In the genomic region with DNA sequence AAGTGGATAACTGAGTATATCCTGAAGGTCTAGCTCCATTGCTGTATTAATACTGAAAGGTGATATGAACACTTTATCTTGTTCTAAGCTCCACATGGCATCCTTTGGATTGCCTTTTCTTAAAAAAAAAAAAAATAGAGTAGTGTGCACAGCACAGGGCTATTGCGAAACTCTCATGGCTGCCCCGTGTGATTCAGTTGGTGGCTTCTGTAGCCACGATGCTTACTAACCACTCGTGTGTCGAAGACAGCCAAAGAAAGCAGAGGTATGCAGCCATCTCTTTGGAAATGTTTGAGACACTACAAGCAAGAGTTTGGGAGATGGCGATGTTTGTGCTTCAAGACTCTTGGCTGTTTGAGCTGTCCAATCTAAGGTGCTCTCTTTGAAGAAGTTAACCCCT, we compare ENCODE assay signal across 25 mouse cellular contexts. TPM values are rescaled to one million over a fixed set of nuclear protein-coding genes. Genes with fewer than 3 reads are reported as not detected.
A peak's percentile ranks its signal among the peaks of the same experiment; 100 is the strongest.
DNase-seq lines count a peak whose midpoint lies in the region; ATAC-seq and TF ChIP-seq lines count a peak whose summit lies in the region.
"Had no signal": no experiment of that assay in that cellular context is flagged by ENCODE, and none has a peak within 500 bp of the region (broad histone marks: within the 10 kb centered on the region; RNA-seq: fewer than 3 reads in every experiment).

No protein-coding gene starts in this region.

- no peak overlapping the region for H3K9ac ChIP-seq in liver, embryonic 11.5 days (ENCODE audit: low read depth, low read length)
- H3K9ac ChIP-seq: embryonic facial prominence, embryonic 15.5 days; forebrain, embryonic 12.5 days; heart, embryonic 12.5 days; hindbrain, embryonic 15.5 days had no signal

- no peaks in the 10 kb centered on the region for H3K9me3 ChIP-seq in liver, embryonic 11.5 days (ENCODE audit: control insufficient read depth, low read length)
- H3K9me3 ChIP-seq: embryonic facial prominence, embryonic 15.5 days; forebrain, embryonic 12.5 days; G1E; heart, embryonic 12.5 days; hindbrain, embryonic 15.5 days had no signal

- no peak for TF ChIP-seq CTCF in embryonic fibroblast, embryonic 13.5 days (IDR thresholded peaks at IDR 0.05; ENCODE audit: borderline replicate concordance, insufficient read depth, low read length)

- peak; percentile 26; the same call in 1 of the 2 replicates for ATAC-seq in liver, embryonic 11.5 days (replicated peaks; ENCODE audit: low FRiP score)
- ATAC-seq in megakaryocyte-erythroid progenitor cell, adult 5-6 weeks (replicated peaks; ENCODE audit: low FRiP score, low TSS enrichment, poor library complexity, severe bottlenecking) = peak; percentile 56
- ATAC-seq: CD4-positive, CD25-positive, alpha-beta regulatory T cell, adult 4 months; forebrain, embryonic 16.5 days had no signal

- no peaks in the 10 kb centered on the region for H3K36me3 ChIP-seq in liver, embryonic 11.5 days (ENCODE audit: control insufficient read depth, insufficient read depth, low read length)
- H3K36me3 ChIP-seq: embryonic facial prominence, embryonic 15.5 days; forebrain, embryonic 12.5 days; G1E; heart, embryonic 12.5 days; hindbrain, embryonic 15.5 days had no signal

- no peak overlapping the region for H3K27ac ChIP-seq in liver, embryonic 11.5 days (ENCODE audit: low read depth, low read length)
- 0 out of 2 replicates have a peak overlapping the region, but pooled peaks have one; percentile 13 for H3K27ac ChIP-seq in embryonic fibroblast, embryonic 13.5 days (ENCODE audit: insufficient read depth, low read length)
- H3K27ac ChIP-seq: embryonic facial prominence, embryonic 15.5 days; forebrain, embryonic 12.5 days; hindbrain, embryonic 15.5 days had no signal

- 61% methylated on average over 6 of the region's 6 CpGs for WGBS in liver, embryonic 11.5 days

- no peak for TF ChIP-seq POLR2A in embryonic fibroblast, embryonic 13.5 days (IDR thresholded peaks at IDR 0.05; ENCODE audit: low read depth, low read length)

- DNase-seq in liver, embryonic 11.5 days (ENCODE audit: low spot score) = no peak
- DNase-seq in liver = no peak
- DNase-seq in NIH3T3 (ENCODE audit: low read depth) = peak; percentile 45
- no peak for DNase-seq in thymus, postnatal 0 days (ENCODE audit: low spot score)
- DNase-seq in kidney, postnatal 10 days = no peak
- DNase-seq in gastrocnemius, postnatal 4 days (ENCODE audit: low spot score in 2 of 2) = no peak
- DNase-seq: adrenal gland, postnatal 14 days; cerebellum, adult 18-20 months; cerebellum, postnatal 10 days; embryo, embryonic 11 days; gastrocnemius, postnatal 10 days had no signal

- no peak overlapping the region for H3K4me3 ChIP-seq in liver, embryonic 11.5 days (ENCODE audit: low read depth, low read length)
- H3K4me3 ChIP-seq in embryonic fibroblast, embryonic 13.5 days (ENCODE audit: insufficient read depth, low read length) = no peak overlapping the region
- H3K4me3 ChIP-seq: embryonic facial prominence, embryonic 15.5 days; forebrain, embryonic 12.5 days; heart, embryonic 12.5 days; hindbrain, embryonic 15.5 days had no signal

- H3K4me2 ChIP-seq in liver, embryonic 11.5 days = no peak overlapping the region
- H3K4me2 ChIP-seq: embryonic facial prominence, embryonic 15.5 days; forebrain, embryonic 12.5 days; heart, embryonic 12.5 days; hindbrain, embryonic 15.5 days had no signal

- peaks cover 4% of the 10 kb centered on the region; the same call in 1 of the 2 replicates for H3K4me1 ChIP-seq in liver, embryonic 11.5 days (replicated peaks; ENCODE audit: control insufficient read depth, insufficient read depth, low read length)
- peaks cover 5% of the 10 kb centered on the region; the same call in 1 of the 2 replicates for H3K4me1 ChIP-seq in embryonic fibroblast, embryonic 13.5 days (ENCODE audit: control insufficient read depth, insufficient read depth, low read length)
- H3K4me1 ChIP-seq: embryonic facial prominence, embryonic 15.5 days; forebrain, embryonic 12.5 days; heart, embryonic 12.5 days; hindbrain, embryonic 15.5 days had no signal

- H3K27me3 ChIP-seq in liver, embryonic 11.5 days (replicated peaks; ENCODE audit: control insufficient read depth, insufficient read depth, low read length) = no peaks in the 10 kb centered on the region
- H3K27me3 ChIP-seq: embryonic facial prominence, embryonic 15.5 days; forebrain, embryonic 12.5 days; heart, embryonic 12.5 days; hindbrain, embryonic 15.5 days had no signal

RNA-seq across cellular contexts. Expression of gene Ccdc83, which starts 22.4 kb away (rescaled TPM):
- polyA plus RNA-seq in liver, embryonic 11.5 days (2014; fragmentation: Nextera tagmentation; extraction: Ambion mirVana) = not detected in 2 replicates
- polyA plus RNA-seq in embryonic fibroblast, embryonic 13.5 days (2011; ENCODE audit: insufficient read length, low read depth, missing spikeins) = not detected in 2 replicates
- total RNA-seq in megakaryocyte-erythroid progenitor cell, adult 5-6 weeks (2014; fragmentation: Nextera tagmentation) = not detected in 2 replicates
- total RNA-seq in megakaryocyte-erythroid progenitor cell, adult 5-6 weeks (2017) = not detected in 2 replicates
- not detected in 2 replicates for polyA plus RNA-seq in thymus, postnatal 0 days (2015; fragmentation: Nextera tagmentation; extraction: Ambion mirVana)
- total RNA-seq in gastrocnemius, postnatal 4 days (2021) = 1 to 10 TPM in 1 of 2 experiments, under 1 TPM in 1; 0.98 to 1.0 TPM
- total RNA-seq: adrenal gland, adult 18-20 months; adrenal gland, postnatal 14 days had no signal
- polyA plus RNA-seq: CD4-positive, CD25-positive, alpha-beta regulatory T cell, adult 4 months; embryonic facial prominence, embryonic 11.5 days; forebrain, embryonic 12.5 days; forebrain, embryonic 16.5 days; frontal cortex, adult 2 months; G1E; heart, embryonic 12.5 days; heart, embryonic 16.5 days; hindbrain, embryonic 11.5 days; hindbrain, embryonic 15.5 days had no signal

RNA-seq across cellular contexts. Expression of gene Sytl2, which starts 58.9 kb away (rescaled TPM):
- polyA plus RNA-seq in liver, embryonic 11.5 days (2014; fragmentation: Nextera tagmentation; extraction: Ambion mirVana) = 1.9 and 2.1 TPM in 2 replicates
- polyA plus RNA-seq in embryonic fibroblast, embryonic 13.5 days (2011; ENCODE audit: insufficient read length, low read depth, missing spikeins) = 31.1 and 41.3 TPM in 2 replicates
- total RNA-seq in megakaryocyte-erythroid progenitor cell, adult 5-6 weeks (2014; fragmentation: Nextera tagmentation) = 1.5 TPM in 1 of 2 replicates, not detected in the other
- total RNA-seq in megakaryocyte-erythroid progenitor cell, adult 5-6 weeks (2017) = 0.57 and 1.2 TPM in 2 replicates
- polyA plus RNA-seq in thymus, postnatal 0 days (2015; fragmentation: Nextera tagmentation; extraction: Ambion mirVana) = 6.1 and 6.8 TPM in 2 replicates
- 100 to 1,000 TPM in 1 of 2 experiments, 10 to 100 TPM in 1; 91.1 to 101 TPM for total RNA-seq in gastrocnemius, postnatal 4 days (2021)
- polyA plus RNA-seq: G1E had no signal
